Mouse (Mus musculus) granulocyte monocyte progenitor cell, adult 5-6 weeks (primary cell): ENCODE measurements around the gene Fam92b. TPM values are rescaled to one million over a fixed set of nuclear protein-coding genes. Genes with fewer than 3 reads are reported as not detected.

Source experiments
- ATAC-seq: replicated peaks from 2 replicates; pipeline ENCODE4 v1.8.0; 2016; ENCODE audit warnings: mild to moderate bottlenecking, moderate TSS enrichment, inconsistent platforms; ENCODE audit not compliant: poor library complexity, severe bottlenecking
- total RNA-seq, 2 experiments: library from RNA; stranded (forward) in 1 of 2; stranded (reverse) in 1 of 2; fragments of 200-712, 200-1000 nt in 1 of 2; fragments of >200 nt in 1 of 2; fragmentation: Nextera tagmentation in 1 of 2; gene quantifications; 2 replicates each; pipeline ENCODE4 v1.2.3; 2014 to 2017

The Fam92b gene
- total RNA-seq, 2 experiments from 2014 or later, result not detected

DNA sequence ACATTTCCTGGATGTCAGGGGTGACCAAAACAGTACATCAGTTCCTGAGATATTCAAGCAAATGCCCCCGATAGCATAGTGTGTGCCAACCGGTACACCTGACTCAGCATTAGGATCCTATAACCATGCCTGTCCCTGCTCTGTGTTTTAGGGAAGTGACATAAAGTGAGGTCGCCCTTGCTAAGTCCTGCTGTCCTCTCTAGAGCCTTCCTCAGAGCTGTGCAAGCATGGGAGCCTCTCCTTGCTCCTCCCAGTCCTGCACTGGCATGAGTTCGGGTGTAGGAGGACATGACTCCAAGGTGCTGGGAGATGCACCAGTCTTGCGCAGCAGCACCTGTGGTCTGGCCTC lies 14.9 kb downstream of the Fam92b start:
- ATAC-seq, result peak; percentile 84

DNA sequence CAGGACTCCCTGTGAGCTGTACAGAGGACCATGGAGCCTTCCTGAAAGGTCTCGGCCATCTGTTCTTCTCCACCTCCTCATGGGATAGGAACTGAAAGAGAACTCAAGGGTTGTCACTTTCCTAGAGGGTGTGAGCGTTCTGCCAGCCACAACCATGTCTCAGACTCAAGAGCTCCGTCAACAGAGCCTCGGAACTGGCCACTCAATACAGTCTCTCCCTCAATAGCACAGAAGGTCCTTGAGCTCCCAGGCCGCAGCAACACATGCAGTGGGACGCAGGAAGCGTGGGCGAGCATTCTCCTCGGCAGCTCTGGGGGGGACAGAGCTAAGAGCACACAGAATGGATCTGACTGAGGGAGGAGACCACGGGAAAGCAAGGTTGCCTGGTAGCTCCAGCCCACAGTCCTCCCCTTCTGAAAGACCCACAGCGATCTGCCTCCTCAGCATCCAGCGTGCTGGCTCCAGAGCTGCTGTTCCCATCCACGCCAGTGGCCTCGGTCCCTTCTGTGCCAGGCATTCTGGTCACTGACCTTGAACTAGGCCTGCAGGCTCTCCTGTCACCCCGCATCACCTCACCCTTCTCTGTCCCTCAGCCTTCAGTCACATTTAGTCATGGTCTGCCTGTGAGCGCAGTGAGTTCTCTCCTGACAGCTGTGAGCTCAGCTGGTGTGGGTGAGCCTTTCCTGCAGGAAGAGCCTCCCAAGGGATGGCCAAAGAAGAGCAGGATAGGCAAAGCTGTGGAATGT lies 15.4 kb downstream of the Fam92b start:
- ATAC-seq, result peak; percentile 10; the same call in 1 of the 2 replicates

GRCm38 (mm10) chr8:120160366-120160765 lies 16.9 kb downstream of the Fam92b start:
- ATAC-seq, result no peak

GRCm38 (mm10) chr8:120152636-120153035 lies 24.6 kb downstream of the Fam92b start:
- ATAC-seq, result peak; percentile 92

- ATAC-seq, result no peak
Observed at GRCm38 (mm10) chr8:120151151-120151550, 26.1 kb downstream of the Fam92b start.

DNA sequence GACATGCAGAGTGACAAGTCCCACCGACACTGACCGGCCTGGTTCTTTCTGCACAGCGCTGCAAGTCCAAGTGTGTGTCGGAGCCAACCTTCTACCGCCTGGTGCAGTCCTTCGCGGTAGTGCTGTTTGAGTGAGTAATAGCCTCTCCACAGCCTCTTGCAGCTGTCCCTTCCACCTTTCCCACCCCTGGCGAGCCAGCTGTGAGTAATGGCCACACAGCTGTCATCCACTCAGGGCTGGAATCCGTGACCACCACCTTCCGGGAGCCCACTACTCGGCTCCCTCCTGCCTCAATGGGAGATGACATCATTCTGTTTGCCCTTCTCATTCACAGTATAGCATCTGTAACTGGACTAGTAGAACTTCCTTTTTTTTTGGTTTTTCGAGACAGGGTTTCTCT lies 27.2 kb downstream of the Fam92b start:
- ATAC-seq, result peak; percentile 13

DNA sequence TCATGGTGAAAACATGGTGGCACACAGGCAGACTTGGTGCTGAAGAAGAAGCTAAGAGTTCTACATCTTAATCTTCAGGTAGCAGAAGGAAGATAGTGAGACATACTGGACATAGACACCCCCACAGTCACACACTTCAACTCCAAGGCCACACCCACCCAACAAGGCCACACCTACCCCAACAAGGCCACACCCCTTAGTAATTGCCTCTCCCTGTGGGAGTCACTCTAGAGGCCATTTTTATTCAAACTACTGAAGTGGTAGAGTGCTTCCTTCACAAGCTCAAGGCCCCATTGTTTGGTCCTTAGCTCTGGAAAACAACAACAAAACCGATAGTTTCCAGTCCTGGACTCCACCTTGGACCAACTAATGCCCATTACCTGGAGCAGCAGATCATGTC lies 31.2 kb downstream of the Fam92b start:
- ATAC-seq, result no peak

- ATAC-seq, result no peak
Observed at GRCm38 (mm10) chr8:120144652-120145301, 32.5 kb downstream of the Fam92b start.

GRCm38 (mm10) chr8:120143911-120144651 lies 33.2 kb downstream of the Fam92b start:
- no peak for ATAC-seq

DNA sequence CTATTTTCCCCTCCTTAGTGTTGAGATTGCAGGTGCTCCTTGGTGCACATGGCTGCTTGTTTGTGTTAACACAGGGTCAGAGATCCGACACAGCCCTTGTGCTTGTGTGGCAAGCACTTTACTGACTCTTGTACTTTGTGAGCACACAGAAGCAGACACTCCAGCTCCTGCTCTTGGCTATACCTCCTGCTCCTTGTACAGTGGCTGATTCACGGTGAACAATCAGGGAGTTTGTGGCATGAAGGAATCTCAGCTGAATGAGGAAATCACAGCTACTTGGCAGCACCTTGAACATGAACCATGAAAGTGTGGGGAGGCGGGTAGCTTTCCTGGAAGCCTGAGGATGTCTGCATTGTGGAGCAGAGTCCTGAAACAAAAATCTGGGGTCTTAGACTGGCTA lies 36.5 kb downstream of the Fam92b start:
- no peak for ATAC-seq

GRCm38 (mm10) chr8:120138958-120139357 lies 38.3 kb downstream of the Fam92b start:
- no peak for ATAC-seq

DNA sequence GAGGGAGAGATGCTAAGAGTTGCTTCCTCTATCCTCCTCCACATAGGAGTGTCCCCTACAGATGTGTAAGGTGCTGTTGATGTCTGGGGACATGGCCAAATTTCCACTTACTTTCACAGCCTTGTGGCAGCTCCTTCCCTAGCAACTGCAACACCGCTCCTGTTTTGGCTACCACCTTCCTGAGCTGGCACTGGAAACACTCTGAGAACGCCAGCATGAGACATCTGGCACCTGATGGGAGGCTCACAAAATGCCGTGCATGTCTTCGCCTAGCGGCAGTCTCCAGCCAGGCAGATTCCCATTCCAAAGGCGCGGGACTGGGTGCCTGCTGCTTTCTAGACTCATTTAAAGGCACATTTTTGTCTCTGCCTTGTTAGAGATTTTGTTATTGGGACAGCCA lies 40.6 kb downstream of the Fam92b start:
- ATAC-seq, result no peak

DNA sequence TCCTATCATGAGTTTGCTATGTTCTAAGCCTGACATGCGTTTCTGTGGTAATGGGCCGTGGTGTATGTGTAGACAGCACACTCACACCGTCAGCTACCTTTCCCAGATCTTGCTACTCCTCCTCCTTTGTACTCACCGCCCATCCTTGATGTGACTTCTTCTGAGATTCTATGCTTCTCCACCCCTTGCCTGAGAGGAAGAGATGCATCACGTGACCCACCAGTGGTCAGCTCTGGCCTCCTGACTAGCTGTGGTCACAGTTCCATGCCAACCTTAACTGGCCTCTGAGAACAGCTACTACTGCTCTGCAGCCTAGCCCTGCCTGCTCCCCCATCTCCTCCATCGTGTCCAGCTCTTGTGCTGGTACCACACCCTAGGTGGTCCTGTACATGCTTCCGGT lies 41.6 kb downstream of the Fam92b start:
- ATAC-seq, result no peak

DNA sequence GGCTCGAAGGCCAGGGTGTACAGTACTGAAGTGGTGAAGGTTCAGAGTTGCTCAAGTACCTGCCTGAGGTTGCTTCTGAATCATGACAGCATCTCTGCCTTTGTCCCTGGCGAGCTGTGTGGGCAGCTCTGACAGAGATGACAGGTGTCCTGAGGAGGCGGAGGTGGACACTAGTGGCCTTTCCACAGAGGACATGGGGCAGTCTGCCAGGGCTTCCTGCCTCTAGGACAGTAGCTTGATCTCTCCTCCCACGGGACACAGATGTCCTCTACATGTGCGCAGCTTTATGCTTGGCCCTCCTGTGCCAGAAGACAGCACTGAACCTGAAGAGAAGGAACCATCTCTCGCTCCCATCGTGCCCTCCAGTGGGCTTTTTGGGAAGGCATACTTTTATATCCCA lies 44.1 kb downstream of the Fam92b start:
- ATAC-seq, result no peak

DNA sequence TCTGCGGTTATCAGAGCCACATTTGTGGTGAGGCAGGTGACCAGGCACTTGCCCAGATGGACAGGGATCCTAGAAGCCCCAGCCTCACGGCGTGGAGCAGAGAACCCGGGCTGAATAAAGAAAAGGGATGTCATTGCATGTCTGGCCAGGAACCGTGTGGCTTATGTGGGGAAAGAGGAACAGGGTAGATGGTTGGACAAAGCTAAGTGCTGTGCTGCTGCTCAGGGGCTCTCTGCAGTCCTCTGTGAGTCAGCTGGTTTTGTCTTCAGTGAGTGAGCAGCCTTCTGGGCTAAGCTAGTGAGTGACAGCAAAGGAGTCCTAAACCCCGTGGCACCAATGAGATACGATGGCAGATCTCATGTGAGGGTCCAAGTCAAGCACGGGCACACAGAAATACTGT lies 46.1 kb downstream of the Fam92b start:
- ATAC-seq, result peak; percentile 92

- ATAC-seq, result no peak
Observed at GRCm38 (mm10) chr8:120129547-120129946, 47.7 kb downstream of the Fam92b start.

GRCm38 (mm10) chr8:120126357-120127161 lies 50.7 kb downstream of the Fam92b start:
- ATAC-seq, result peak; percentile 57; the same call in 1 of the 2 replicates

DNA sequence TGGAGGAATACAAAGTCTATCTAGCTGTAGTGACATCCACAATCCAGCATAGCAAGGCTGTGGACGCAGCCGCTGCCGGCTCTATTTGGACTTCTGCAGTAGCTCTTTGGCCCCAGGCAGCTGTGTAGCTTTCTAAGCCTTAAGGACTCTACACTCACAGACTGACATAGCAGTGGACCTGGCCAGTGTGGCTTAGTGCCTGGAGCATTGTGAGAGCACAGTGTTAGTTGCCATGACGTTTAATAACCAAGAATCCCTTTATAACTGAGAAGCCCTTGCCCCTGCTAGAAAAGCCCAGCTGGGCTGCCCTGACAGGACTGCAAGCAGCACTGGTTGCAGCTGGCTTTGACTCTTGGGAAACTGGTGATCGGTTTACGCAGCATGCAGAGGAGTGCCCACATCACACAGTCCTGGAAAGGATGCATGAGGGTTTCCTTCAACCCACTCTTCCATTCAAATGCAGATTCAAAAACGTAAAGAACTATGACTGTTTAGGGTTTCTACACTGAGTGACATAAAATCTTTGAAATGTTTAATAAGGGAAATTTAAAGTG lies 52.4 kb downstream of the Fam92b start:
- ATAC-seq, result no peak

DNA sequence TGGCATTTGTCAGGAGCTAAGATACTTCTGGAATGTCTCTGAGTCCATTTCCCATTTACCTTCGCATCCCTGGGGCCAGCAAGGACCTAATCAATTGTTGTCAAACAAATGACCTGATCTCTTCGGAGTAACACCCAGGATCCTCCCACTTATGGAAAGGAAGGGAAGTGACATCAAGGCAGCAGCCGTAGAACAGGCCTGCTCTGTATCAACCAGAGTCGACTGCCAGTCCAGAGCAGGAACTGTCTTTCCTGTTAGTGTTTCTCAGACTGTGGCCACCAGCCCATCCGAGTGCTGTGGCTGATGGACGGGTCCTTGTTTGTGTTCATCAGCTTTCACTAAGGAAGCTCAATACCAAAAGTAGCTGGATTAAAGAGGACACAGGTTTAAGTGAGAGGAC lies 53.0 kb downstream of the Fam92b start:
- ATAC-seq, result peak; percentile 28; the same call in 1 of the 2 replicates

GRCm38 (mm10) chr8:120120951-120121350 lies 56.3 kb downstream of the Fam92b start:
- no peak for ATAC-seq
